Mouse (Mus musculus) regulatory T cell (primary cell): Measurements from ENCODE around the gene Fgfr2.

Experiments used
- in situ Hi-C: fragments of 300-600 bp; cut with MboI, MseI; formaldehyde crosslinking; loops from one replicate; pipeline ENCODE4 v1.15.1; 2025; ENCODE audit warnings: high pct_unique_total_duplicates

Fgfr2 gene

DNA sequence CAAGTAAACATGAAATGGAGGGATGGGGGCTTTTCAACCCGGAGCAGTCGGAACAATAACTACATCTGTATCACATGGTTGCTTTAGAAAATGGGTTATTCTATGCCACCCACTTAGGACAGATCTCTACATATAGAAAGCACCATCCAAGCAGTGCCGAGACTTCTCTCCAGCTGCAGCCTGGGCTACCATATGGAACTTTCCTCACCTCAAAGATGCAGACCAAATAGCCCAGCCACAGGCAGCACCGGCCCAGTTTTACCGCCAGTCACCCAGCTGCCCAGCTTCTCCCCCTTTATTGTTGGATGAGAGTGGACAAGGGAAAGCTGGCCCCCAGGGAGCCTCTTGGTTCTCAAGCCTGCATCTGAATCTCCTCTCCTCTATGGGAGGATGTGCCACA is 1172.0 kb downstream of the Fgfr2 start:
- in situ Hi-C loops, result no loop called here

DNA sequence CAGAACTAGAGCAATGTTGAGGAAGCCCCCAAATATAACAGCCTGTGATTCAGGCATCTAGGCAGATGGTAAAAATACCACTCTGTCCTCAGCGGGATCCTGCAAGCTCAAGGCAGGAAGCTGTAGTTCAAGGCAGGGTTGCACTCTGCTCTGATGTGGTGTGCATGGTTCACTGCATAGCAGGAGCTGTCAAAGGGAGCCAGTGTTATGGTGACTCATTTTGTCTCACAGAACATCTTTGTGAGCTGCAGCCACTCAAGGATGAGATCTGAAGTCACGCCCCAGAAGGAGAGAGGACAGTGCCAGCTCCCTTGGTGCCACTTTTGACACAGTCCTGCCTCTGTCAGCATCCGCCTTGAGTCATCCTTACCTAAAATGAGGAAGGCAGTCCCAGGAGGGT is 1185.5 kb downstream of the Fgfr2 start:
- in situ Hi-C loops, result no loop called here

DNA sequence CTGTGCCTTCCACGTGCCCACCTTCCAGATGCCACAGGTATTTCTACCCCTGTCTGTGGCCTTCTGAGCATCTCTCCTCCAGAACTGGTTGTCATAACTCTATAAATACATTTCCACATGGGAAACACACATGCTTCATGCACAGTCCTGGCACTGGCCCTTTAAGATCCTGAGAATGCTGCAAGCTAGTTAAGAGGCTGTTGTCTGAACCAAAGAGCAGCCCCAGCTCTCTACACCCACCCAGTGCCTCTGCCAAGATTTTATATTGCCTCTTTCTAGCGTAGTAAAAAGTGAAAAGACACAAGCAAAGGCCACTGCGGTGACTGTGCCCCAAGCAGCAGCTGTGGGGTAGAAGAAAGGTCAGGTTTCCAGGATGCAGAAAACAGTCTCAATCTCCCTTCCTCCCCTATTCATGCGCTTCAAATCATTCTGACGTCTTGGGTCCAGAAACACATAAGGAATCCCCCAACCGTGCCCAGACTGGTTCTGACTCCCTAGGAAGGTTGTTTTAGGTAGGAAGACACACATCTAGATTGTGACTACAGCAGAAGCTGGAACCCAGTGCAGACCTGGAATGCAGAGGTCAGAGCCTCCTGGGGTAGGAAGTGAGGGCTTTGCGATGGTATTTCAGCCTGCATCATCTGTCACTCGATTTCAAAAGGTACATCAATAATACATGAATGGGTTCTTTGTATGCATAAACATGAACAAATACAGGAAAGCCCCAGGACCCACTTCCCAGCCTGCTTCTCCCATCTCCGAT is 1195.7 kb downstream of the Fgfr2 start:
- in situ Hi-C loops, result no loop called here

DNA sequence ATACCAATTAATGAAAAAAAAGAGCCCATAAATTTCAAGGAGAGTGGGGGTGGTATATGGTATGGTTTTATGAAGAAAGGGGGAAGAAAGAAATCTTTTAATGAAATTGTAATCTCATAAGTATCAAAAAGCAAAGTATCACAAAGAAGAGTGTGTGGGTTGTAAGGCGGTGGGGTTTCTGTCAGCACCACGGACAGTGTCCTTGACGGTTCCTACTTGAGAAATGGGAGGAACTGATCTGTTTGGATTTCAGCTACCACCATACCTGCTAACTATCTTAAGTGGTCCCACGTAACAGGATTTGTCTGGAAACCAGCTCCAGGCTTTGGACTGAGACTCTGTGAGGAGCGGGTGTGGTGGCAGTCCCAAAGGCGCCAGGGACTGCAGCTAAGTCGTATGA is 1205.8 kb downstream of the Fgfr2 start:
- in situ Hi-C loops, result no loop called here

DNA sequence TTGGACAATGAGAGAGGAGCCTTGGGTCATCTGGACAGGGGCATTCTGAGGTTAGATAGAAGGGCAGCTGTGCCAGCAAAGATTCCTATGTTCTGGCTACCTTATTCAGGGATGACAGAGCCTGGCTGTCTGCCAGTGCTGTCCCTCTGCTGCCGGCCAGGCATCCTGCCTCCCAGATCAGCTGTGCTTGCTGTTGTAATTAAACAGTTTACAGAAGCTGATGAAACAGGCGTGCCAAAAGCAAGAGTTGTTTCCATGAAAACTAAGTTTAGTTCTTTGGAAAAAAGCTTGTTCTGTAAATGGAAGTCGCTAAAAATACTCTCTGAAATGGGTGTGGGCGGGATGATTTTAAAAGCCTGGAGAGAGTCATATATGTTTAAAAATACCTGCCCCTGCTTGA is 1213.5 kb downstream of the Fgfr2 start:
- in situ Hi-C loops, result no loop called here

DNA sequence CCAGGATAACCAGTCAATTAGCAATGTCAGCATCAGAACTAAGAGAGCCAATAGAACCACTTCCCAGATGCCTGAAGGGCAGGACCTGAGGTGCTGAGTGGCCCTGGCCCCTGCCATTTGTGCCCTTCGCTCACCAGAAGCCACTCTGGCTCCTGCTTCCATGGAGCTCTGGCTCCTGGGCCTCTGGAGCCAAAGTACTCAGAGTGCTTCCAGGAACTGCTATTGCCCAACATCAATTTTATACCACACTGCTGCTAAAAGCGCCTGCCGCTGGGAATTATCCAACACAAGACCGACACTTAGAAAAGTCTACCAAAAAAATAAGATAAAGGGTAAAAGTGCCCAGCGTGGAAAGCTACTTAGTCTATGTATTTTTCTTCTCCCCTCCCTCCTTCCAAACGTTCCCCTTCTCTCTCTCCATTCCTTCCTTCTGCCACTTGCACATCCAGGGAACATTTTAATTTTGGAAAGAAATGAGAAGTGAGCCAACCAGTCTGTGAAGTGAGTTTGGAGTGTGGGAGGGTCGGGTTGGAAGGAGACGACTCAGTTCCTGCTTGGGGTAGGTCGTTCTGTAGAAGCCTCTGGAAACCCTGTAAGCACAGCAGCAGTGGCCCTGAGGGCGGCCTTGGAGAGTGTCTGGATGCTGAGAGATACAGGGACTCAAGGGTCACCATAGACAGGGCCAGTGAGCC is 1216.5 kb downstream of the Fgfr2 start:
- in situ Hi-C loops, result no loop called here

DNA sequence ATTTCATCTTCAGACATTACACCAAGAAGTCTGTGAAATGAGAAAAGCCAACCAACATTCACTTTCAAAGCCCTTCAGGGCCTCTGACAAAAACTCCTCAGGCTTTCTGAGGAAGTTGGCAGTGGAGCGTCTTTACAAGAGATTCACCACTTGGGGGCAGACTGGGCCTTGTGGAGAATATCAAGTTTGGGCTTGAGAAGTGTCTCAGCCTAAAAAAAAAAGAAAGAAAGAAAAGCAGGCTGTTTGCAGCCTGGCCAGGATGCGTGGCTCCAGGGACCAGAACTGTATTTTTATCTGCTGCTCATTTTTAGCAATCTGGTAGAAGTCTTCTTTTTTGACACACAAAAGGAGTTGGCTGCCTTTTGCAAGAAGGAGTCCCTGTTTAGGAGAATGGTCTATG is 1223.8 kb downstream of the Fgfr2 start:
- in situ Hi-C loops, result loop anchor here (5.0 to 25.0 kb wide), 3 partner anchors 313 to 587 kb away; partner anchors contain the start of gene Cuzd1

DNA sequence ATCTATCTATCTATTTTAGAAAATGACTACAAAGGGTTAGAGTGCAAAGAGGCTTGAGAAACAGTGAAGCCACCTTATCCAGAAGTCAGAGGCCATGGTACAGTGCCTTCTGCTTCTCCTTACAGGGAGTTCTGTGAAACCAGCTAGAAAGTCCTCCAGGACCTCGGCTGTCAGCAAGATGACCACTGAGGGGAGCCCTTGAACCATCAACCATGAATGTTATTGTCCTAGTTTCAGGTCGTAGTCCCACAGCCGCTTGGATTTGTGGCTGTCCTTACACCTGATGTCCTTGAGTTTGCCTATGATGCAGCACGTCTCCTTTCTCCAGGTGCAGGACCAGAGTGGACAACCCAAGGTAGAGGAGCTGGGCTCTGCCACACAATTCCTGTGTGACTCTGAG is 1225.9 kb downstream of the Fgfr2 start:
- in situ Hi-C loops, result loop anchor here (5.0 to 25.0 kb wide), 3 partner anchors 315 to 585 kb away; partner anchors contain the start of gene Cuzd1

DNA sequence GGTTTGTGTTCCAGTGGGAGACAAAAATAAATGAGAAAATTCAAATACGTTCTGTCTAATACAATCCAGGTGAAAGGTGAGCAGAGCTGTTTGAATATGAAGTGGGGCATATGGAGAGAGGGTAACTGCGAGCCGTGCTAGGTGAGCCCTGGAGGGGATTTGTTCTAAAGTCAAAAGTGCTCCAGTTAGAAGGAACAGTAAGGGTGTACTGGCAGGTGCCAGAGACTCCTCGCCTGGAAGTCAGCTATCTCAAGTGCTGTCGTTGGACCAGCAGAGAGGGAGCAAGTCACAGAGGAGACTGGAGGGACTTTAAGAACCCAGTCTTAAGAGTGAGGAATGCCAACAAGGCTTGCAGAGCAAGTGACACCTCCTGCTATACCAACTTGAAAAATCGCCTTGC is 1240.3 kb downstream of the Fgfr2 start:
- in situ Hi-C loops, result loop anchor here (5.0 to 25.0 kb wide), 3 partner anchors 351 to 571 kb away; partner anchors contain the start of gene Cuzd1

DNA sequence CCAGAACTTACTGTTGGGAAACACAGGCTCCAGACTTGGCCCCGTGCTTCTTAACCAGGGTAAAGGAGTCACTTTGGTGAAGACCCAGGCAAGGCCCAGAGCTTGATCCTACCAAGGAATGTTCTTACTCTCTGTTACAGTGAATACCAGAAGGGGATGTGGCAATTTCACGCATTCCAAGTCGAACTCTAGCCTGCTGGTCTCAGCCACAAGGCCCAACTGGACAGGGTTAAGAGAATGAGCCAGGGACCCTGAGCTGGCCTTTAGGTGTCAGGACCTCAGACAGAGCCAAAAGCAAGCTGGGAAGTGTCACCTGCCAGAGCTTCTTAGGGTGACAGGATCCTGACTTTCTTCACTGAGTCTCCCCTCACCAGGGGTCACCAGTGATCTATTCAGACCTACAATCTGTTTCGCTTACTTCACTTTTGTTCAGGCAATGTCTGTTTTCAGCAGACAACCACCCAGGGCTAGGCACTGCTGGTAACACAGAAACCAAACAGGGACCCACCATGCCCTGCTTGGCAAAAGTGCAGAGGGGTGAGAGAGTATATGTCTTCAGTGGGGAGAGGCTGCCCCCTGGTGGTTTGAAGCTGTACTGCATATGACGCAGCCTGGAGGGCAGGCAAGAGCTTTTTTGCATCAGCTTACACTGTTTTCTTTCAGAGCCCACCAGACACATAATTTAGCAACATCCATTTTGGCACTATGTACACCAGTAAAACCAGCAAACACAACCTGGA is 1241.1 kb downstream of the Fgfr2 start:
- in situ Hi-C loops, result loop anchor here (5.0 to 25.0 kb wide), 3 partner anchors 350 to 570 kb away; partner anchors contain the start of gene Cuzd1

DNA sequence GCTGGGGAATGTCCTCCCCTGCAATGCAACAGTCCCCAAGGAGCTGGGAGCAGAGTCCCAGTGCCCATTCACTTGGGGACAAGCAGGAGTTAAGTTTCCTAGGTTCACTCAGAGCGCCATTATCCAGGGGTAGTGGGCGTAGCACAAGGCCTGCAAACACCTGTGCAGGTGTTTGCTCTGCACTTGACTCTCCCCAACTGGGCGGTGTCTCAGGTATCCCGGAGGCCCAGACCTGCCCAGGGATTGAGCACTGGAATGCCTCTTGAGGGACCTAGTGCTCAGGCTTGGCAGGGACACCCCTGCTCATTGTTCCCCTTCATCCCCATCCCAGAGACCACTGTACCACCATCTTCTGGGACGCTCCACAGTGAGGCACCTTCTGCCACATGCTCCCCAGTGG is 1243.0 kb downstream of the Fgfr2 start:
- in situ Hi-C loops, result loop anchor here (5.0 to 25.0 kb wide), 3 partner anchors 348 to 568 kb away; partner anchors contain the start of gene Cuzd1

DNA sequence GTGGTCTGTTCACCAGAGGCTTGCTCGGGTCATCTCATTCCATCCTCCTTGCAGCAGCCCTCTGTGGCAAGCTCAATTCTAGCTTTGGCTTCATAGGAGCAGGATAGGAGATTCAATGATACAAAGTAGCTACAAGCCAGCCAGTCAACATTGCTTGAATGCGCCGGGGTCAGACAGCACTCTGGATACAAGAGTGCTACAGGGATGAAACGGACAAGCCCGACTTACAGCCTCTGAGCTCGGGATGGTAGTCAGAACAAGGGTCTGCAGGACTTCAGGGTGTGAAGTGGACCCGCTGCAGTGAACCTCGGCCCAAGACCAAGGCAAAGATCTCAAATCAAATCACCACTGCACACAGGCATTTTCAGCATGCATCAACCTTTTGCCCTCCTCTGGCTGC is 1244.3 kb downstream of the Fgfr2 start:
- in situ Hi-C loops, result loop anchor here (25.0 kb wide), 2 partner anchors 417 to 567 kb away; partner anchors contain the start of gene Cuzd1

DNA sequence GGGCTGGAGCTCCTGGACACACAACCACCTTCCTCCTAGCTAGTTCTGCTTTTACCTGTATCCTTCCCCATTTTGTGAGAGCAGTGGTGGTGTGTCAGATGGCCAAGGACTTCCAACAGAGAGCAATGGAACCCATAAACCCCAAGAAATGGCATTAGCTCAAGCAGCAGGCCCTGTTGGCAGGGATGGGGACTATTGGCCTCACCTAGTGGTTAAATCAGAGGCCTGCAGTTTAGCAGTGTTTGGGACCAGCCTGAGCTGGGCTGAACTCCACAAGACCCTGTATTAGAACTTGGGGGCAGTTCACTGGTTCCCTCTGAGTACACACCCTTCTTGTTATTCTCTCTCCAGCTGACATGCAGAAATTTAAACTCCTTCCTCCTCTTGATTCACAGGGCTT is 1262.0 kb downstream of the Fgfr2 start:
- in situ Hi-C loops, result no loop called here

DNA sequence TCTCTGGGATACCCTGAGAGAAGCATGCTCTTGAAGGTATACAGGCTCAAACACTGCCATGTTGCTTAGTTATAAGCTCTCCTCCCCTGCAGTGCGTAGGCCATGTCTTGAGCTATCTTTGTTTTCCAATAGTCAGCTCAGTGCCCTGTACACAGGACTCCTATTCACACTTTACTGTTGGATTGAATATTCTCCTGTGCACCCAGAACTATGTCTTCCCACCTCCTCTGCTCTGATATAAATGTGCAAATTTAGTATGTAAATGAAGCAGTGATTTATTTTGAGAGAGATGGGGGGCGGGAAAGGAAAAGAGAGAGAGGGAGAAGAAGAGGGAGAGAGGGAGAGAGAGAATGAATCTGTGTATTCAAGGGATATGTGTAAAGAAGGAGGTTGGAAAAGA is 1267.5 kb downstream of the Fgfr2 start:
- in situ Hi-C loops, result no loop called here

DNA sequence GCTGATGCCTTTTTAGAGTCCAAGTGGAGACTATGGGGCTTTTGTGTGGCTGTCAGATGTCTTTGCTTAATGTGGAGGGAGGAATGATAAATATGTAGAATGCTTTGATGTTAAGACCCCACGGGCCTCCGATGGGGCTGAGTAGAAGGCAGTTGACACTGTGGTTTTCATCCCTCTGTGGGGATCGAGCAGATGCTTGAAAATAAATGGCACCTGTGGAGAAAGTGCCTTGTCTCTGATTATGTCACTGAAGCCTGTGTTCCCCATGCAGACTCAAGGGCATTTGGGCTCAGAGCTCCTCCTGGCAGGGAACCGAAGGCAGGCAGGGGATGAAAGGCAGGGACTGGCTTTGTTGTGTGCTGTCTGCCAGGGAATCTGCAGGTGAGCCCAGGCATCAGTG is 1272.6 kb downstream of the Fgfr2 start:
- in situ Hi-C loops, result no loop called here

DNA sequence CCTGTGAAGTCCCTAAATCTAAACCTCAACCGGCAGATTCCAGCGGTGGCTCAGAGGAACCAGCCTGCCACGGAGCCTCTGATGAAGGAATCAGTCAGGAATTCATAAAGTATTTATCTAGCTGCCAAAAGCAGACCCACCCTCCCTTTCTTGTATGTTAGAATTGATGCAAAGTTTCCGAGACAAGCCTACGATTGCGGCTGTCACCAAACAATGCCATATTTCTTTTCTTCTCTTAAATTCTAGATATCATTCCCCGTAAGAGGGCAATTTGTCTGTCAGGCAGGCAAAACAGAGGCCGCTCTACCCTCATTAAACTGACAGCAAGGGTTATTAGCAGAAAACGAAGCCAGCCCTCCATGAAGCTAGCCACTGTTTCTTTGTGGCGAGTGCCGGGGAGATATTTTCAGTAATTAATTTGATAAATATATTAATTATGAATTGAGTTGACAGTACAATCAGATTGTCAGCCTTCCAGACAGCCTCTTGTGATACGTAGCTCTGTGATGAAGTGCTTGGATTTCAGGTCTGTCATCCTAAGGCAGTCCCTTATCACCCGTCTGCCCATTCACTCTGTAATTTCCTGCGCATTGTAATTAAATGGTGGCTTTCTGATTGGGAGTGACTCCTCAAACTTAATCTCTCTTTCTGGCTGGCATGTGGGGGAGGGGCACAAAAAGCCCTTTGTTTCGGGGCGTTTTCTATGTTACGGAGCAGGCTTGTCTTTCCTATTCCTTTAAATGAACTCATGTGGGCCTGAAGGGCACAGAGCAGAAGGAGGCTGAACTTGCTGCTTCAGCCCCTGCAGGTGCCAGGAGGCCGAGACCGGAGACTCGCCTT is 1276.9 kb downstream of the Fgfr2 start:
- in situ Hi-C loops, result no loop called here

DNA sequence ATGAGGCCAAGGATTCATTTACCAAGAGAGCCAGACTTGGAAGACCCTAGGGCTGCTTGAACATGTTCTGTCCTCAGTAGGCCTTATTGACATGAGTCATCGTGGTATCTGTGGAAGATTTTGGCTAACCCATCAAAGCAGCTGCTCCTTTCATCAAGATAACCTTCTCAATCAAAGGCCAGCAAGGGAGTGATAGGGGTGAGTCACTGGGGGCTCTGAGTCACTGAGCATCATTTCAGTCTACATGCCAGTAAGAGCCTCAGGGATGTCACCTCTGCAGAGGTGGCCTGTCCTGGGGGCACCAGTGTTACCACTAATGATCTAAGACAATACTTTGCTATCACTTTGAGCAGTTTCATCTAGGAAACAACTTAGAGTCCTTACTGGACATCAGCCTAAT is 1292.9 kb downstream of the Fgfr2 start:
- in situ Hi-C loops, result no loop called here

DNA sequence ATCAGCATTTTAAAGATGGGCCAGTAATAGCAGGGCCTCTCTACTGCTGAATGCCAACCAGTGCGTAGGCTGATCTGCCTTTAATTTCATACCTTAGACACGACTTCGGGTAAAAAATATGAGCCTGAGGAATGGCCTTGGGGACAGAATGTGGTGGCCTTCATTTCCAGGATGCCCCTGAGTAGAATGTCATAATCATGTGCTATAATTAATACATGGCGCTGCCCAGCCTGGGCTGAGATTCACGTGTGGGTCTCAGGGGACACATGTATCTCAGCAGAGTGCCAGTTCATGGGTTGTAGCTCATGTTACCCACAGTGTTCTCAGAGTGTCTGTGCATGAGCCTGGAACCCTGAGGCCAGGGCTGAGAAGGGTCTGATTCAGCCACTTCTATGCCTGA is 1296.3 kb downstream of the Fgfr2 start:
- in situ Hi-C loops, result no loop called here

DNA sequence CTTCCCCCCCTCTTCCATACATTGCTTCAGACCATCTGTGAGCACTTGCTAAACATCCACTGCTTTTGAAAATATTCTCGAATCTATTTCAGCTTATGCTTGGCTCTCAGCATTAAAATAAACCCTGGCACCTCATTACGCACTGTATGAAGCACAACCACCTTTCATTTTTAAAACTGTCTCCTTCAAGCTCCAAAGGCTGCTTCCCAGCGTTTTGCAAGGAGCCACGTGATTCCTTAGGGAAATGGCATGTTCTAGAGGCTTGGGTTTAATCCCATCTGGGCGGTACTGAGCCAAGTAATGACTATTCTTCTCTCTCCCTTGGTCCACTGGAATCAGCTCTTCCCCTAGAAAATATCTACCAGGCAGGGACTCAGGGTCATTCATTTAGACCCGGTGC is 1305.2 kb downstream of the Fgfr2 start:
- in situ Hi-C loops, result no loop called here

DNA sequence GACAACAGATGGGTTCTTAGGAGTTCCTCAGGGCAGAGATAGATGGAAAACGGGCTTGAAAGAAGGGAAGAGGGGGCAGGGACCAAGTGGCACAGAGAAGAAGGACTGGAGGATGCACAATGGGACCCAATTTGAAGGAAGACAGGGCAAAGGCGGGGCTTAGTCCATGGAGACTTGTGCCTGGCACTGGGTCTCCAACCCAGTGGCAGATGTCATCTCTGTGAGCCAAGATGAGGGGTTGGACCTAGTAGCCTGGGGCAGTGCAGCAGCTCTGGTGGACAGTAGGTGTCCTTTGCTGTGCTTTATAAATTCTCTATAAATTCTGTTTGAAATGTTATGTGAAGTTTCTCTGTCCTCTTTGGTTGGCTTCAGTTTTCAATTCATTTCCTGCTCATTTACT is 1306.5 kb downstream of the Fgfr2 start:
- in situ Hi-C loops, result no loop called here

DNA sequence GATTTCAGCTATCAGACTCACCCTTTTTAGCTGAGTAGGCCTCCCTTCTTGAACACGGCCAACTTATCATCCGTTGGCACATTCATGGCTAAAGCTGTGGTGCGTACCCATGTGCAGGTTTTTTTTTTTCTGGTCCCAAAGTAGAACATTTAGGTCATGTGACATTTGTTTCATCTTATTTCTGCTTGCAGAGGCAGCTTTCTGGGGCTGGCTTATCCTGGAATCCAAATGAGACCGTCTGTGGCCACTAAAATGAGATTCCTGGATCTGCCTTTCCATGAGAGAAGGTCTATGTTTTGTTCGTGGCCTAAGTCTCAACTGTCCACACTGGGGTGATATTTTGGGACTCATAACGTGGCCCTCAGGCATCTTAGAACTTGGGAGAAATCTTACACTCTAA is 1311.0 kb downstream of the Fgfr2 start:
- in situ Hi-C loops, result no loop called here
